ENCODE assay signal across 21 mouse cellular contexts in genomic region chr17:86021815-86022214, GRCm38 (mm10).
DNase-seq lines count a peak whose midpoint lies in the region; ATAC-seq lines count a peak whose summit lies in the region.
"Had no signal": no experiment of that assay in that cellular context is flagged by ENCODE, and none has a peak within 500 bp of the region (broad histone marks: within the 10 kb centered on the region; RNA-seq: fewer than 3 reads in every experiment).

No protein-coding gene starts in this region.

- H3K27me3 ChIP-seq in liver, embryonic 15.5 days, result no peaks in the 10 kb centered on the region
- H3K27me3 ChIP-seq in hindbrain, embryonic 13.5 days, result no peaks in the 10 kb centered on the region
- no peaks in the 10 kb centered on the region for H3K27me3 ChIP-seq in kidney, embryonic 14.5 days (ENCODE audit: control insufficient read depth, insufficient read depth, low read length)
- H3K27me3 ChIP-seq: CH12.LX; embryonic facial prominence, embryonic 15.5 days; forebrain, embryonic 13.5 days; heart, embryonic 12.5 days; hindbrain, embryonic 15.5 days had no signal

- no peaks in the 10 kb centered on the region for H3K36me3 ChIP-seq in liver, embryonic 15.5 days (replicated peaks)
- 0 out of 2 replicates have a peak, but pooled peaks cover 3% of the 10 kb centered on the region for H3K36me3 ChIP-seq in hindbrain, embryonic 13.5 days
- H3K36me3 ChIP-seq in kidney, embryonic 14.5 days (ENCODE audit: control insufficient read depth, insufficient read depth, low read length), result no peaks in the 10 kb centered on the region
- H3K36me3 ChIP-seq: embryonic facial prominence, embryonic 15.5 days; hindbrain, embryonic 15.5 days had no signal

- peaks cover 14% of the 10 kb centered on the region for H3K4me1 ChIP-seq in liver, embryonic 15.5 days (replicated peaks)
- H3K4me1 ChIP-seq in hindbrain, embryonic 13.5 days (replicated peaks), result no peaks in the 10 kb centered on the region
- no peaks in the 10 kb centered on the region for H3K4me1 ChIP-seq in kidney, embryonic 14.5 days (ENCODE audit: control insufficient read depth, insufficient read depth, low read length)
- H3K4me1 ChIP-seq: embryonic facial prominence, embryonic 15.5 days; forebrain, embryonic 13.5 days; heart, embryonic 12.5 days; hindbrain, embryonic 10.5 days; hindbrain, embryonic 15.5 days had no signal

- H3K9me3 ChIP-seq in liver, embryonic 15.5 days (replicated peaks), result no peaks in the 10 kb centered on the region
- peaks cover 9% of the 10 kb centered on the region; the same call in 1 of the 2 replicates for H3K9me3 ChIP-seq in hindbrain, embryonic 13.5 days
- peaks cover 11% of the 10 kb centered on the region; the same call in 1 of the 2 replicates for H3K9me3 ChIP-seq in kidney, embryonic 14.5 days (ENCODE audit: control insufficient read depth, low read length)
- H3K9me3 ChIP-seq: embryonic facial prominence, embryonic 15.5 days; heart, embryonic 12.5 days had no signal

- intact Hi-C loops in gastrocnemius, postnatal 14 days (cut with DNase I; ENCODE audit: low total_unique reads), result no loop called here

- H3K4me2 ChIP-seq in liver, embryonic 15.5 days, result no peak overlapping the region
- H3K4me2 ChIP-seq in hindbrain, embryonic 13.5 days, result no peak overlapping the region
- no peak overlapping the region for H3K4me2 ChIP-seq in kidney, embryonic 14.5 days (replicated peaks; ENCODE audit: low read depth, low read length)
- H3K4me2 ChIP-seq: embryonic facial prominence, embryonic 15.5 days; forebrain, embryonic 13.5 days; heart, embryonic 12.5 days; hindbrain, embryonic 15.5 days had no signal

- ATAC-seq in erythroid progenitor cell, adult 5-6 weeks (replicated peaks; ENCODE audit: low FRiP score, poor library complexity, severe bottlenecking), result peak; percentile 47; the same call in 1 of the 2 replicates
- ATAC-seq in liver, embryonic 15.5 days (ENCODE audit: insufficient read depth), result peak; percentile 49; the same call in 1 of the 2 replicates
- ATAC-seq in hindbrain, embryonic 13.5 days (ENCODE audit: low FRiP score), result no peak
- ATAC-seq in kidney, embryonic 14.5 days (ENCODE audit: low FRiP score, low TSS enrichment), result no peak
- ATAC-seq: forebrain, embryonic 13.5 days; forebrain, postnatal 0 days; intestine, embryonic 16.5 days had no signal

- H3K9ac ChIP-seq in liver, embryonic 15.5 days, result no peak overlapping the region
- H3K9ac ChIP-seq in hindbrain, embryonic 13.5 days, result no peak overlapping the region
- no peak overlapping the region for H3K9ac ChIP-seq in kidney, embryonic 14.5 days (ENCODE audit: low read depth, low read length)
- H3K9ac ChIP-seq: embryonic facial prominence, embryonic 15.5 days; forebrain, embryonic 13.5 days; forebrain, postnatal 0 days; heart, embryonic 12.5 days; hindbrain, embryonic 15.5 days had no signal

- H3K4me3 ChIP-seq in liver, embryonic 15.5 days (replicated peaks), result no peak overlapping the region
- no peak overlapping the region for H3K4me3 ChIP-seq in hindbrain, embryonic 13.5 days
- H3K4me3 ChIP-seq in kidney, embryonic 14.5 days (ENCODE audit: low read length), result no peak overlapping the region
- H3K4me3 ChIP-seq: embryonic facial prominence, embryonic 15.5 days; forebrain, embryonic 13.5 days; heart, embryonic 12.5 days; hindbrain, embryonic 10.5 days; hindbrain, embryonic 15.5 days had no signal

- peak; percentile 25 for DNase-seq in 416B (ENCODE audit: low read depth)
- DNase-seq in MEL-GATA-1-ER (ENCODE audit: extremely low read depth, low read depth), result peak; percentile 95
- DNase-seq in gastrocnemius, postnatal 14 days, result no peak
- DNase-seq in gastrocnemius, adult 8-10 months (ENCODE audit: low spot score in 2 of 2), result no peak
- DNase-seq: adrenal gland, postnatal 14 days; cerebellum, adult 18-20 months; cerebellum, adult 9-11 months; cerebellum, postnatal 36 days; forebrain, postnatal 0 days; gastrocnemius, postnatal 10 days had no signal

- 17% methylated on average over 1 of the region's 1 CpGs for WGBS in liver, embryonic 15.5 days (ENCODE audit: insufficient replicate concordance)
- 92% methylated on average over 1 of the region's 1 CpGs for WGBS in hindbrain, embryonic 13.5 days
- WGBS in kidney, embryonic 14.5 days, result 75% methylated on average over 1 of the region's 1 CpGs

- peak overlapping the region; percentile 51; the same call in 1 of the 2 replicates for H3K27ac ChIP-seq in liver, embryonic 15.5 days (replicated peaks)
- H3K27ac ChIP-seq in hindbrain, embryonic 13.5 days, result no peak overlapping the region
- H3K27ac ChIP-seq in kidney, embryonic 14.5 days (ENCODE audit: low read depth, low read length), result no peak overlapping the region
- H3K27ac ChIP-seq: embryonic facial prominence, embryonic 15.5 days; forebrain, embryonic 13.5 days; hindbrain, embryonic 10.5 days; hindbrain, embryonic 15.5 days had no signal

Comparison
In these comparisons a context has a peak if more than half of its experiments do, and no peak if none do; other contexts are left out.
1. DNase-seq: peak in 416B (single experiment) and MEL-GATA-1-ER (single experiment); none in gastrocnemius, postnatal 14 days (single experiment) and gastrocnemius, adult 8-10 months (0 of 2).
2. ATAC-seq: peak in erythroid progenitor cell, adult 5-6 weeks (single experiment) and liver, embryonic 15.5 days (single experiment); none in hindbrain, embryonic 13.5 days (single experiment) and kidney, embryonic 14.5 days (single experiment).